Comparison of ENCODE assay signal across 19 mouse cellular contexts in the genomic region with DNA sequence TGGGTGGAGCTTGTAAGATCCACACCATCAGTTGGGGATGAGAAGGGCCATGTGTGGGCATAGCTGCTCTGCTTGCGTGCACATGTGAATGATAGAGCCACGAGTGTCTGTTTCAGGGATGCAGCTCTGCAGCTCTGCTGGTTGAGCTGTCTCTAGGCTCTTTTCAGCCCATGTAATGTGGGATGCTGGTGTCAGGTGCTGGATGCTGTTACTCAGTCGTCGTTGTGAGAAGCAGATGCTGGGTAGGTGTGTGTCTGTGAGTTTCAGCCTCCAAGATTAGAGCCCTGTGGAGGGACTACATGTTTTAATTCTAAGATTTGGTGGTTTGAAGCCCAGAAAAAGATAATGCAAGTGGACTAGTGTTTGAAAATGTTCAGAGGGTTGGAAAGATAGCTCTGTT.
DNase-seq lines count a peak whose midpoint lies in the region; ATAC-seq lines count a peak whose summit lies in the region.
"Had no signal": no experiment of that assay in that cellular context is flagged by ENCODE, and none has a peak within 500 bp of the region (broad histone marks: within the 10 kb centered on the region; RNA-seq: fewer than 3 reads in every experiment).

No protein-coding gene starts in this region.

- no peak for ATAC-seq in erythroid progenitor cell, adult 5-6 weeks (replicated peaks; ENCODE audit: low FRiP score, poor library complexity, severe bottlenecking)
- ATAC-seq: inflammation-experienced regulatory T-cells, adult 6 months had no signal

- peak; percentile 80 for DNase-seq in right cerebral cortex, adult 18-20 months
- no peak for DNase-seq in right cerebral cortex, postnatal 10 days (ENCODE audit: low spot score in 2 of 2)
- peak; percentile 10 to 12 for DNase-seq in frontal cortex, postnatal 14 days (ENCODE audit: low spot score in 2 of 2)
- DNase-seq in left cerebral cortex, adult 9 months (ENCODE audit: low spot score in 2 of 2), result peak; percentile 40 to 68
- no peak for DNase-seq in gastrocnemius, postnatal 4 days (ENCODE audit: low spot score in 2 of 2)
- no peak for DNase-seq in cerebellum, postnatal 4 days (ENCODE audit: low spot score in 2 of 2)
- DNase-seq: adrenal gland, adult 2 months; cerebellum, adult 11-12 months; cerebellum, postnatal 10 days; gastrocnemius, postnatal 25 days; kidney, adult 18-20 months; kidney, postnatal 4 days; liver, embryonic 13.5 days; lung, adult 2 months; lung, postnatal 14 days; retina, postnatal 1 day; thymus, postnatal 25 days had no signal

Comparison
In these comparisons a context has a peak if more than half of its experiments do, and no peak if none do; other contexts are left out.
1. DNase-seq: peak in right cerebral cortex, adult 18-20 months (single experiment), frontal cortex, postnatal 14 days (2 of 2) and left cerebral cortex, adult 9 months (2 of 2); none in right cerebral cortex, postnatal 10 days (0 of 2), gastrocnemius, postnatal 4 days (0 of 2) and cerebellum, postnatal 4 days (0 of 2).